Mouse (Mus musculus) adrenal gland, postnatal 36 days (tissue): ENCODE measurements at regions not wholly inside any gene's neighbourhood (a gene's known extent, or its start where the extent isn't known, plus 50 kb on each side); places are given as distances from the start of the nearest gene placed in this dataset.

Experiments used
- DNase-seq, 2 experiments: peaks; one replicate each; pipeline ENCODE4 v3.0.0; 2021; ENCODE audit warnings: mixed read lengths in 1 of 2

GRCm38 (mm10) chr3:153776738-153777137, 51.8 kb upstream of the St6galnac3 start:
- no peak for DNase-seq

- no peak for DNase-seq
These were observed 53.4 kb upstream of the St6galnac3 start for GRCm38 (mm10) chr3:153778386-153778785.

- DNase-seq, result no peak
These were observed 57.5 kb upstream of the St6galnac3 start for GRCm38 (mm10) chr3:153782467-153782866.

GRCm38 (mm10) chr3:153783294-153783741, 58.3 kb upstream of the St6galnac3 start:
- no peak for DNase-seq

GRCm38 (mm10) chr3:153783928-153784570, 59.1 kb upstream of the St6galnac3 start:
- DNase-seq, result no peak

- DNase-seq, result no peak
These were observed 53.6 kb upstream of the Asb17 start for GRCm38 (mm10) chr3:153790455-153790856.

GRCm38 (mm10) chr3:153790883-153791609, 53.0 kb upstream of the Asb17 start:
- peak in 1 of 2 experiments; percentile 18 for DNase-seq

GRCm38 (mm10) chr3:153791610-153792363, 52.2 kb upstream of the Asb17 start:
- DNase-seq, result no peak

GRCm38 (mm10) chr3:153792364-153792703, 51.7 kb upstream of the Asb17 start:
- no peak for DNase-seq
